Mouse (Mus musculus) spleen, adult 18-20 months (tissue): Measurements from ENCODE around the gene Zfp658.

Experiments used
- DNase-seq, 2 experiments: peaks; one replicate each; pipeline ENCODE4 v3.0.0; 2022; ENCODE audit warnings: mixed read lengths in 2 of 2

Zfp658 gene

GRCm38 (mm10) chr7:43562006-43562633, at the start of gene Zfp658:
Zfp658 (plus strand) TSS chr7:43562256.
- peak; percentile 69 to 72 for DNase-seq

GRCm38 (mm10) chr7:43512519-43512918, 49.5 kb upstream of the Zfp658 start:
- DNase-seq, result no peak

GRCm38 (mm10) chr7:43515076-43515475, 47.0 kb upstream of the Zfp658 start:
- no peak for DNase-seq

GRCm38 (mm10) chr7:43518341-43518740, 43.7 kb upstream of the Zfp658 start:
- DNase-seq, result no peak

GRCm38 (mm10) chr7:43522776-43523175, 39.3 kb upstream of the Zfp658 start:
- no peak for DNase-seq

GRCm38 (mm10) chr7:43525313-43525712, 36.7 kb upstream of the Zfp658 start:
- no peak for DNase-seq

GRCm38 (mm10) chr7:43530216-43530785, 31.8 kb upstream of the Zfp658 start:
- DNase-seq, result no peak

- no peak for DNase-seq
These were observed 29.0 kb upstream of the Zfp658 start for GRCm38 (mm10) chr7:43532936-43533505.

GRCm38 (mm10) chr7:43538524-43538923, 23.5 kb upstream of the Zfp658 start:
- no peak for DNase-seq

GRCm38 (mm10) chr7:43544225-43544977, 17.7 kb upstream of the Zfp658 start, which contains the start of gene Cd33:
Cd33 (minus strand) TSS chr7:43544428.
- DNase-seq, result no peak

GRCm38 (mm10) chr7:43545656-43546545, 16.2 kb upstream of the Zfp658 start:
- DNase-seq, result no peak

- DNase-seq, result no peak
These were observed 14.4 kb upstream of the Zfp658 start for GRCm38 (mm10) chr7:43547666-43548065.

- DNase-seq, result no peak
These were observed 13.8 kb upstream of the Zfp658 start for GRCm38 (mm10) chr7:43548206-43548605.

GRCm38 (mm10) chr7:43553153-43553552, 8.9 kb upstream of the Zfp658 start:
- DNase-seq, result peak; percentile 12 to 25

GRCm38 (mm10) chr7:43554550-43554949, 7.5 kb upstream of the Zfp658 start:
- no peak for DNase-seq

- no peak for DNase-seq
These were observed 6.7 kb upstream of the Zfp658 start for GRCm38 (mm10) chr7:43555351-43555750.

GRCm38 (mm10) chr7:43556901-43557300, 5.2 kb upstream of the Zfp658 start:
- DNase-seq, result no peak

GRCm38 (mm10) chr7:43562651-43563070, 605 bp downstream of the Zfp658 start:
- peak; percentile 31 to 41 for DNase-seq

- no peak for DNase-seq
These were observed 1.2 kb downstream of the Zfp658 start for GRCm38 (mm10) chr7:43563300-43563699.

GRCm38 (mm10) chr7:43571216-43571615, 9.2 kb downstream of the Zfp658 start:
- no peak for DNase-seq

GRCm38 (mm10) chr7:43579440-43580171, 17.6 kb downstream of the Zfp658 start, which contains the start of gene Zfp719:
Zfp719 (plus strand) TSS chr7:43579610.
- DNase-seq, result peak; percentile 81 to 85

- no peak for DNase-seq
These were observed 18.5 kb downstream of the Zfp658 start for GRCm38 (mm10) chr7:43580526-43580925.
